Mouse (Mus musculus): Measurements from ENCODE around the gene Gm4791.

Gene Gm4791

GRCm38 (mm10) chr9:46998338-46998791 is at the start of gene Gm4791:
Gene Gm4791, plus strand, starts transcription at chr9:46998741.
- DNase-seq (ENCODE audit: low read depth, low spot score): no peak

GRCm38 (mm10) chr9:46956286-46956685 is 42.3 kb upstream of the Gm4791 start:
- no peak for DNase-seq (ENCODE audit: low read depth, low spot score)

GRCm38 (mm10) chr9:46957420-46957950 is 41.1 kb upstream of the Gm4791 start:
- no peak for DNase-seq (ENCODE audit: low read depth, low spot score)

- DNase-seq (ENCODE audit: low read depth, low spot score): no peak
Observed at GRCm38 (mm10) chr9:46966028-46966427, 32.5 kb upstream of the Gm4791 start.

- no peak for DNase-seq (ENCODE audit: low read depth, low spot score)
Observed at GRCm38 (mm10) chr9:46968970-46969369, 29.6 kb upstream of the Gm4791 start.

- DNase-seq (ENCODE audit: low read depth, low spot score): no peak
Observed at GRCm38 (mm10) chr9:46969406-46969805, 29.1 kb upstream of the Gm4791 start.

GRCm38 (mm10) chr9:46978806-46979205 is 19.7 kb upstream of the Gm4791 start:
- no peak for DNase-seq (ENCODE audit: low read depth, low spot score)

GRCm38 (mm10) chr9:46980111-46980510 is 18.4 kb upstream of the Gm4791 start:
- DNase-seq (ENCODE audit: low read depth, low spot score): no peak

GRCm38 (mm10) chr9:46983471-46983870 is 15.1 kb upstream of the Gm4791 start:
- no peak for DNase-seq (ENCODE audit: low read depth, low spot score)

- no peak for DNase-seq (ENCODE audit: low read depth, low spot score)
Observed at GRCm38 (mm10) chr9:47041569-47041968, 43.0 kb downstream of the Gm4791 start.
